Mouse (Mus musculus) heart, embryonic 11.5 days (tissue): ENCODE data around the gene Cirbp. TPM values are rescaled to one million over a fixed set of nuclear protein-coding genes. Genes with fewer than 3 reads are reported as not detected.

Experiments used
- ATAC-seq: fragments of 200-750 bp; cut with Nextera tagmentation; replicated peaks from 2 replicates; pipeline ENCODE4 v1.8.0; 2017; ENCODE audit warnings: moderate library complexity; ENCODE audit not compliant: insufficient number of reproducible peaks, low FRiP score, low TSS enrichment
- H3K27ac ChIP-seq: fragments of 300-500 bp; sonication (generic); 2 replicates; pipeline ENCODE4 v1.5.1; 2014; ENCODE audit warnings: mild to moderate bottlenecking, low read depth, low read length
- H3K27me3 ChIP-seq: fragments of 300-500 bp; sonication (generic); 2 replicates; pipeline ENCODE4 v1.6.1; 2014; ENCODE audit warnings: mild to moderate bottlenecking, low read length, mixed read lengths; ENCODE audit not compliant: control insufficient read depth, insufficient read depth
- H3K36me3 ChIP-seq: fragments of 300-500 bp; sonication (generic); 2 replicates; pipeline ENCODE4 v1.6.1; 2014; ENCODE audit warnings: mild to moderate bottlenecking, low read length, moderate library complexity, mixed read lengths; ENCODE audit not compliant: control insufficient read depth, insufficient read depth
- H3K4me1 ChIP-seq: fragments of 300-500 bp; sonication (generic); 2 replicates; pipeline ENCODE4 v1.6.1; 2014; ENCODE audit warnings: low read length; ENCODE audit not compliant: control insufficient read depth, insufficient read depth
- H3K4me2 ChIP-seq: fragments of 300-500 bp; sonication (generic); 2 replicates; pipeline ENCODE4 v1.6.1; 2014; ENCODE audit warnings: mild to moderate bottlenecking, moderate library complexity
- H3K4me3 ChIP-seq: fragments of 300-500 bp; sonication (generic); 2 replicates; pipeline ENCODE4 v1.5.1; 2014; ENCODE audit warnings: low read depth, low read length
- H3K9ac ChIP-seq: fragments of 300-500 bp; sonication (generic); 2 replicates; pipeline ENCODE4 v1.6.1; 2014; ENCODE audit warnings: mild to moderate bottlenecking, low read depth, low read length, moderate library complexity
- H3K9me3 ChIP-seq: fragments of 300-500 bp; sonication (generic); replicated peaks from 2 replicates; pipeline ENCODE4 v1.6.1; 2016; ENCODE audit warnings: low read length; ENCODE audit not compliant: control insufficient read depth
- WGBS: fragments of 180-500 bp; shearing (Covaris S2); extraction: QIAGEN DNeasy Blood & Tissue Kit; methylation state at CpG from one replicate; pipeline ENCODE4 v1.1.7; 2014; ENCODE audit not compliant: insufficient replicate concordance; 5-methylcytosine and 5-hydroxymethylcytosine counted together
- polyA plus RNA-seq: library from polyadenylated mRNA; unstranded; fragments of >200 nt; fragmentation: Nextera tagmentation; extraction: Ambion mirVana; gene quantifications from 2 replicates; pipeline ENCODE4 v1.2.1, GENCODE M21; 2014

Cirbp gene
- polyA plus RNA-seq, 1 experiment from 2014 or later, result 49.1 TPM

- Histone ChIP-seq H3K4me1 (peaks cover 37% of the 10 kb centered on the region), H3K9ac (peak within 1 kb of the TSS; percentile 93), H3K4me2 (peak within 1 kb of the TSS; percentile 97), H3K27ac (peak within 1 kb of the TSS; percentile 74), H3K27me3 (peaks cover 23% of the 10 kb centered on the region), H3K9me3 (no peaks in the 10 kb centered on the region), H3K36me3 (peaks cover 16% of the 10 kb centered on the region), H3K4me3 (peak within 1 kb of the TSS; percentile 84)
- 67% methylated on average over 10 of the region's 10 CpGs for WGBS
- no peak for ATAC-seq
Observed at GRCm38 (mm10) chr10:80140666-80141035, 25.1 kb upstream of the Cirbp start, which contains the start of gene Cbarp. Cbarp (minus strand) TSS chr10:80140835.

DNA sequence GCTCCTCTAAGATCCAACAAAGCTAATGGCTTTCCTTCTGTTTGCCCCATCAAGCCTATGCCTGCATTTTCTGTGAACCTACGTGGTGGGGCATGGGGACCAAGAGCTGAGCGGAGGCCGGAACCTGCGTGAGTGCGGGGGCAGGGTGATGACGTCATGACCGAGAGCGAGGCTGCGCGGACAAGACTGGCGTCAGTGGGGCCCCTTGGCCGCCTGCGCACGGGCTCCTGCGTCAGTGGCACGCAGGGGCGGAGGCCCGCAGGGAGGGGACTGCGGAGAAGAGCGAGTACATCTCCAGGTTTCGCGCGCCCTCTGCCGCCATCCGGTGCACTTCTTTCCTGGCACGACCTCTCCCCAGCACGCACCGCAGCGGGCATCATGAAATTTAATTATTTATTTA lies 24.5 kb upstream of the Cirbp start:
- Histone ChIP-seq H3K36me3 (peaks cover 21% of the 10 kb centered on the region), H3K9ac (peak overlapping the region; percentile 73), H3K27me3 (peaks cover 21% of the 10 kb centered on the region), H3K9me3 (no peaks in the 10 kb centered on the region), H3K4me1 (peaks cover 43% of the 10 kb centered on the region), H3K4me3 (peak overlapping the region; percentile 84), H3K27ac (peak overlapping the region; percentile 74), H3K4me2 (peak overlapping the region; percentile 94)
- ATAC-seq, result peak; percentile 72
- under 1% methylated on average over 29 of the region's 29 CpGs for WGBS

- under 1% methylated on average over 43 of the region's 43 CpGs for WGBS
- Histone ChIP-seq H3K4me2 (peak overlapping the region; percentile 94), H3K27ac (peak overlapping the region; percentile 82), H3K4me1 (peaks cover 44% of the 10 kb centered on the region), H3K9me3 (no peaks in the 10 kb centered on the region), H3K9ac (peak overlapping the region; percentile 93), H3K36me3 (peaks cover 23% of the 10 kb centered on the region), H3K4me3 (peak overlapping the region; percentile 84), H3K27me3 (peaks cover 14% of the 10 kb centered on the region)
- ATAC-seq, result peak; percentile 78
Observed at GRCm38 (mm10) chr10:80141786-80142529, 23.8 kb upstream of the Cirbp start.

DNA sequence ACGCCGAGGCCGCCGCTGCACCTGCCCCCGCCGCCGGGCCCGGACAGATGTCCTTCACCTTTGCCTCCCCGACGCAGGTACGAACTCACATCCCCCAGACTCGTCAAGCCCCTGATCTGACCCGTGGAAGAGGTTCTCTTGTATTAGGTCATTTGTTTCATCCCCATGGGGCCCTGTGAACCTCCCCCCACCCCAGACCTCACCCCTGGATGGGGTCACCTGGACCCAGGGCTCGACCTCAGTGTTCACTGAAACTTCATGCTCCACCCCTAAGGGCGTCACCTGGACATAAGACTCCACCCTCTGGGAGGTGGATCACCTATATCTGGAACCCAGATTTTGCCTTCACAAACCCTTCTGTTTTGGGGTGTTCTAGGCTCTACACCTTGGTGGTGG lies 23.3 kb upstream of the Cirbp start:
- Histone ChIP-seq H3K4me2 (peak overlapping the region; percentile 94), H3K9ac (peak overlapping the region; percentile 93), H3K4me1 (peaks cover 46% of the 10 kb centered on the region), H3K36me3 (peaks cover 23% of the 10 kb centered on the region), H3K4me3 (peak overlapping the region; percentile 84), H3K27me3 (peaks cover 8% of the 10 kb centered on the region), H3K27ac (peak overlapping the region; percentile 82), H3K9me3 (no peaks in the 10 kb centered on the region)
- no peak for ATAC-seq
- under 1% methylated on average over 15 of the region's 15 CpGs for WGBS

DNA sequence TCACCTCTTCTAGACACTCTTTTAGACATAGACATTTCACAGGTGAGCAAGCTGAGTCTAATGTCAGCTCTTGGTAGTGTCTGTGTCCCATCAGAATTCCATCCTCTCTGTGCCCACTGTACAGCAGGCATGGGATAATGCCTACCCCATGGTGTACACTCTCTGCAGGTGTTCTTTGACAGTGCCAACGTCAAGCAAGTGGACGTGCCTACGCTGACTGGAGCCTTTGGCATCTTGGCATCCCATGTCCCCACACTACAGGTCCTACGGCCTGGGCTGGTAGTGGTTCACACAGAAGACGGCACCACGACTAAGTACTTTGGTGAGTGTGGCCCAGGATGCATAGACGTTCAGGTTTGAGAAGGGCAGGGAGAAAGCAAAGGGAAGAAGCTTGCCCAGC lies 22.1 kb upstream of the Cirbp start:
- H3K27ac ChIP-seq, result no peak overlapping the region
- ATAC-seq, result no peak
- H3K4me2 ChIP-seq, result peak overlapping the region; percentile 94; the same call in 1 of the 2 replicates
- peak overlapping the region; percentile 18 for H3K4me3 ChIP-seq
- peaks cover 23% of the 10 kb centered on the region for H3K36me3 ChIP-seq
- H3K4me1 ChIP-seq, result peaks cover 40% of the 10 kb centered on the region
- WGBS, result 91% methylated on average over 7 of the region's 7 CpGs
- 0 out of 2 replicates have a peak overlapping the region, but pooled peaks have one; percentile 16 for H3K9ac ChIP-seq
- no peaks in the 10 kb centered on the region for H3K9me3 ChIP-seq
- no peaks in the 10 kb centered on the region for H3K27me3 ChIP-seq

DNA sequence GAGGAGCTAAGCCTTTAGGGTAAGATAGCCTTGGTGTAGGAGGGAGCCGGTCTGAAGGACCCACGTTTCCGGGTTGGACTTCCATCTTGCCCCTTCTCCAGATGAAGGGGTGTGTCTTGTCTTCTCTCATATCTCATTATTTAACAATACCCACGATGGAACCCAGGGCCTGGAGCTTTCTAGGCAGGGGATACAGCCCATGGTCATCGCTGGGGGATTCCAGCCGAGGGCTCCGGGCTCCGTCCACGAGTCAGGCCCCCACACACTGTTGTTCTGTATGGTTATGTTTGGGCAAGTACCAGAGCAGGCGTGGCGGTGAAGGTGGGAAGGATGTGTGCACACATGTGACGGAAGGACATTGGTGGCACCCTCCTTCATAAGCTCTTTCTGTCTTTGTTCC lies 21.6 kb upstream of the Cirbp start:
- H3K4me3 ChIP-seq, result no peak overlapping the region

GRCm38 (mm10) chr10:80144864-80145838 lies 20.6 kb upstream of the Cirbp start:
- Histone ChIP-seq H3K36me3 (peaks cover 23% of the 10 kb centered on the region), H3K9ac (peak overlapping the region; percentile 3), H3K27me3 (no peaks in the 10 kb centered on the region), H3K9me3 (no peaks in the 10 kb centered on the region), H3K4me2 (peak overlapping the region; percentile 18), H3K27ac (peak overlapping the region; percentile 99; the same call in 1 of the 2 replicates), H3K4me1 (peaks cover 40% of the 10 kb centered on the region), H3K4me3 (peak overlapping the region; percentile 8; the same call in 1 of the 2 replicates)
- WGBS, result 74% methylated on average over 20 of the region's 20 CpGs
- ATAC-seq, result no peak

More for the DNA sequence above, 21.6 kb upstream of the Cirbp start:
- WGBS, result 94% methylated on average over 12 of the region's 12 CpGs
- Histone ChIP-seq H3K4me2 (no peak overlapping the region), H3K4me1 (peaks cover 40% of the 10 kb centered on the region), H3K27ac (no peak overlapping the region), H3K36me3 (peaks cover 23% of the 10 kb centered on the region), H3K27me3 (no peaks in the 10 kb centered on the region), H3K9ac (peak overlapping the region; percentile 3; the same call in 1 of the 2 replicates), H3K9me3 (no peaks in the 10 kb centered on the region)
- no peak for ATAC-seq

GRCm38 (mm10) chr10:80145896-80146295 lies 19.9 kb upstream of the Cirbp start:
- H3K9me3 ChIP-seq, result no peaks in the 10 kb centered on the region
- peak overlapping the region; percentile 63 for H3K9ac ChIP-seq
- peak overlapping the region; percentile 8; the same call in 1 of the 2 replicates for H3K4me3 ChIP-seq
- peaks cover 23% of the 10 kb centered on the region for H3K36me3 ChIP-seq
- no peaks in the 10 kb centered on the region for H3K27me3 ChIP-seq
- H3K4me1 ChIP-seq, result peaks cover 40% of the 10 kb centered on the region
- H3K27ac ChIP-seq, result peak overlapping the region; percentile 99
- WGBS, result 80% methylated on average over 6 of the region's 6 CpGs
- peak overlapping the region; percentile 18 for H3K4me2 ChIP-seq
- ATAC-seq, result no peak
